Mouse (Mus musculus) heart, adult 18-20 months (tissue): ENCODE measurements around the gene Kbtbd13. TPM values are rescaled to one million over a fixed set of nuclear protein-coding genes. Genes with fewer than 3 reads are reported as not detected.
A peak's percentile ranks its signal among the peaks of the same experiment; 100 is the strongest.

Experiments used
- DNase-seq, 2 experiments: peaks; one replicate each; pipeline ENCODE4 v3.0.0; 2021 to 2022; ENCODE audit warnings: mixed read lengths in 1 of 2
- total RNA-seq, 2 experiments: library from RNA; stranded (reverse); gene quantifications; 2 replicates each; pipeline ENCODE4 v1.2.3; 2021

Gene Kbtbd13
- total RNA-seq, 2 experiments from 2014 or later: 1.5 to 1.6 TPM

- DNase-seq: peak; percentile 47 to 61
These were observed 2.2 kb upstream of the Kbtbd13 start for GRCm38 (mm10) chr9:65393606-65394005.

- DNase-seq: peak; percentile 68 to 88
These were observed 1.3 kb upstream of the Kbtbd13 start for GRCm38 (mm10) chr9:65392638-65393364.

- no peak for DNase-seq
These were observed 470 bp downstream of the Kbtbd13 start for GRCm38 (mm10) chr9:65390752-65391612.

GRCm38 (mm10) chr9:65386373-65387140 lies 4.9 kb downstream of the Kbtbd13 start:
- no peak for DNase-seq

GRCm38 (mm10) chr9:65384276-65384675 lies 7.2 kb downstream of the Kbtbd13 start:
- DNase-seq: peak; percentile 56 to 59

GRCm38 (mm10) chr9:65382751-65383097 lies 8.7 kb downstream of the Kbtbd13 start:
- DNase-seq: no peak

- DNase-seq: no peak
These were observed 9.3 kb downstream of the Kbtbd13 start for GRCm38 (mm10) chr9:65382031-65382750.

- DNase-seq: no peak
These were observed 10.3 kb downstream of the Kbtbd13 start for GRCm38 (mm10) chr9:65381017-65381590.

- DNase-seq: peak in 1 of 2 experiments; percentile 33
These were observed 16.1 kb downstream of the Kbtbd13 start for GRCm38 (mm10) chr9:65375163-65375934.

- DNase-seq: peak in 1 of 2 experiments; percentile 58
These were observed 16.8 kb downstream of the Kbtbd13 start for GRCm38 (mm10) chr9:65374468-65375162.

- peak; percentile 27 to 66 for DNase-seq
These were observed 19.0 kb downstream of the Kbtbd13 start for GRCm38 (mm10) chr9:65372449-65372848.

GRCm38 (mm10) chr9:65371756-65372155 lies 19.7 kb downstream of the Kbtbd13 start:
- DNase-seq: no peak

GRCm38 (mm10) chr9:65365721-65366120 lies 25.7 kb downstream of the Kbtbd13 start:
- no peak for DNase-seq

- no peak for DNase-seq
These were observed 27.8 kb downstream of the Kbtbd13 start for GRCm38 (mm10) chr9:65363684-65364083.

- no peak for DNase-seq
These were observed 30.6 kb downstream of the Kbtbd13 start, which contains the start of gene Ubap1l for GRCm38 (mm10) chr9:65360641-65361448. Gene Ubap1l, plus strand, starts transcription at chr9:65361041.

- DNase-seq: peak; percentile 37 to 46
These were observed 32.4 kb downstream of the Kbtbd13 start for GRCm38 (mm10) chr9:65358956-65359480.

- no peak for DNase-seq
These were observed 34.5 kb downstream of the Kbtbd13 start for GRCm38 (mm10) chr9:65356971-65357370.

- no peak for DNase-seq
These were observed 34.9 kb downstream of the Kbtbd13 start for GRCm38 (mm10) chr9:65356561-65356960.

GRCm38 (mm10) chr9:65353251-65353650 lies 38.2 kb downstream of the Kbtbd13 start:
- DNase-seq: no peak
